Mouse (Mus musculus) spleen, adult 2 months (tissue): ENCODE data around the gene Psmc1.

Experiments
- CTCF ChIP-seq: fragments of 200-500 bp; IDR thresholded peaks from 2 replicates; pipeline ENCODE4 v1.5.1; 2011; ENCODE audit warnings: mild to moderate bottlenecking, inconsistent platforms; ENCODE audit not compliant: insufficient read depth, insufficient read length, insufficient replicate concordance; ENCODE audit errors: extremely low read depth
- POLR2A ChIP-seq: fragments of 200-500 bp; IDR thresholded peaks from 2 replicates; pipeline ENCODE4 v1.6.1; 2011; ENCODE audit warnings: low read depth, low read length, inconsistent platforms

DNA sequence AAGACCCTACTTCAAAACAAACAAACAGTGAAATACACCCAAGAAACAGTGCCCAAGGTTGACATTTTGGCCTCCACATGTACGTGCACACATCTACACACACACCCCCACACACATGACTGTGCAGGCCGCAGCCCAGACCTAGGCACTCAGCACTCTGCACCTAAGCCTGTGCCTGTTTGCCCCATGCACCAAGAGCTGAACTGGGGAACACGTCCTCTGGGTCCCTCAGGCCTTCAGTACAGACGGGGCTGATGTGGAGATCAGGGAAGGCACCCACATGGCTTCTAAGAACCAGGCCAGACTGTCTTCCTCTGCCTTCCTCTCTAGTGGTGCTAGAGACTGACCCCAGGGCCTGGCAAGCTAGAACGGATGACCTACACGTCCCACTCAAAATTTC, 18.6 kb downstream of the Psmc1 start:
- TF ChIP-seq CTCF, result no peak
- TF ChIP-seq POLR2A, result no peak
